Mouse (Mus musculus) embryo, embryonic 11.5 days (tissue): Measurements from ENCODE around the gene Prps2.
"Not testable (repeated sequence)": the region's sequence is repeated elsewhere in the genome, so short reads cannot be mapped to it uniquely, and the experiment has no call there.

Experiments used
- DNase-seq: peaks from one replicate; pipeline ENCODE4 v3.0.0-alpha.2; 2012; ENCODE audit warnings: low read depth, low spot score

Prps2 gene

DNA sequence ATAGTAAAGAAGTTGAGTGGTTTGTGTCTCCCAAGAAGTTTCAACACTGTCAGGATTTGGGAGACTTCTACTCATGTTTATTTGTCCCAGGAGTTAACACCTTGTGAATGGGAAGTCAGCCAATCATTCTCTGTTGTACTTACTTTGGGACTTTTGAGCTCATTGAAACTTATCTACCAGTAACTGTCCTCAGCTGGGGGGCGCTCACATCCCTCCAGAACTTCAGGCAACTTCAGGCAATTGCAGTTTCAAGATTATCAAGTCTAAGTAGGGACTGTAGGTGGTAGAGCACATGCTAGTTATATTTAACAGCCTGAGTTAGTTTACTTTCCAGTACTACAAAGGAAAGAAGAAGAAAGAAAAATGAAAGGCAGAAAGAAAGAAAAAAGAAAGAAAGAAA, 58.8 kb downstream of the Prps2 start:
- DNase-seq: no peak

DNA sequence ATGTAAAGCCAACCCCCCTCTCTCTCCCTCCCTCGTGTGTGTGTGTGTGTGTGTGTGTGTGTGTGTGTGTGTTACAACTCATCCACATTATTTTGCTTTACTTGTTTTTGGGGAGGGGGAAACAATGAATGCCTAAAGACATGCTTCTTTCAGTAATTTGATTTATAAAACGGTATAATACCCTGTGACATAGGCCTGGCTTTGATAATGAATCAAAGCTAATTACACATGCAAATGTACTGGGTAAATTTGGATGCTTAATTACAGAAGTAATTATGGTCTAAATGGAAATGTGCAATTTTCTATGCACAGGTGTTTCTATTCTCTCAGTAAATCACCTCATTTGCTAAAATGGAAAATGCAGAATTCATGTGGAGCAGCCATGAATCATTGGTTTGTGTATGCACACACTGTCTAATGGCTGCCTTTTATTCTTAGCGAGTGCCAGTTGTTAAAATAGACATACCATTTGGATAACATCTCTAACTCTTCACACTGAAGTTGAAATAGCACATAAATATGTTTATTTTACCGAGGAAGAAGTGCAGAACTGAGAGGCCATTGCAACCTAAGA, 61.2 kb downstream of the Prps2 start:
- DNase-seq: no peak

DNA sequence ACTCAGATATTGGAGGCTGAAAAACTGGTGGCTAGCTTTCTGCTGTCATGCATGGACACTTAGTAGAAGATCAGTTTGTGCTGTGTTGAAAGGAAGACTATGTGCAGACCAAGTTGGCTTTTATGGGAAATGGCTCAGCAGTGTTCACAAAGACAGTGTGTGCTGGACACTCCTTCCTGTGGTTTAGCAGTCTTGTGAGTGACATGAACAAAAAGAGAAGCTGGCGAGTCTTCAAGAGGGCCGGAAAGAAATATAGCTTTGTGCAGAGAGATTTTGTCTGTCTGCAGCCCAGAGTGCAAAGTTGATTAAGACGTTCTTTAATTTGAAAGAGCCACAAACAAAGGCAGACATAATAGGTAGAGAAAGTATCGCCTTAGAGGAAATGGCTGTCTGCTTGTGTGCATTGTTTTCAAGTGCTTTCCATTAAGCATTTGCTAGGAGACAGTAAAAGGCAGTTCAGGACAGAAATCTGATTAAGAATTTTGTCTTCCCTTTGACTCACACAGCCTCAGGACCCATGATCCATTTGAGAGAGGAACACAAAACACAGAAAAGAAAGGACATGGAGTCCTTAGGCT, 63.6 kb downstream of the Prps2 start:
- no peak for DNase-seq

DNA sequence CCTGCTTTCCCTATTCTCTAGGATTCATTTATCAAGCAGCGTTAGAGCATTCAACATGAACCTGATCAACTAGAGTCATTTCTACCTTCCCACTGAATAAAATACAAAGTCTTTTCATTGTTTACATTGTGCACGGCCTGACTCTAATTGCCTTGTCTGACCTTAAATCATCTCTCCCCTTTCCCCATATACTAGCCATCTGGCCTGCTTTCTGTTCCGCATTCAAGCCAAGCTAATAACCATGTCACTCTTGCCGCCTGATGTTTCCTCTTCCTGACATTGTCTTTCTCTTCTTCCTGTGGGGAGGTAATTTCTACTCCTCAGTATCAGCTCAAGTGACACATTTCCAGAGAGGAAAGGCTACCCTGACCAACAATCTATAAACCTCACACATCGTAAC, 66.8 kb downstream of the Prps2 start:
- DNase-seq: no peak

DNA sequence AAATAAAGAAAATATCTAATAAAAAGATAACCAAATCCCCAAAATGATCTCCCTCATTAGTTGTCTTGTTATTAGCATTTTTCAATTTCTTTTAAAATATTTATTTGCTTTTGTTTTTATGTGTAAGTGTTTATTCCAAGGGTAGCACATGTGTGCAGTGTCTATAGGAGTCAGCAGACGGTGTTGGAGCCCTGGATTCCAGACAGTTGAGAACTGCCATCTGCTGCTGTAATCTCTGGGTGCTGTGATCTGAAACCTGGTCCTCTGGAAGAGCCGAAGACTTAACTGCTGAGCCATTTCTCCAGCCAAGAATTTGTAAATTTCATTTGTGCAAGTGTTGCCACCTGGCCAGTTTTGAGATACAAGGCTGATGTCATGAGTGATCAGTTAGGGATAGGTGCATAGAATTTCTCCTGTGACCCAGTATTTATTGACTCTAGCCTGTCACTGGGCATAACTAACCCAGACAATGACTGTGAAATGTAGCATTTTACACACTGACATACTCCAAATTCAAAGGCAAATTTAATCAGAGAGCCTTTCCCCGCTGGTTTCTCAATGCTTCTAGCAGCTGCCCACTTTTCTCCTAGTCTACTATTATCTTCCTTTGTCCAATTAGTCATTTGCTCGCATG, 67.3 kb downstream of the Prps2 start:
- DNase-seq: no peak

DNA sequence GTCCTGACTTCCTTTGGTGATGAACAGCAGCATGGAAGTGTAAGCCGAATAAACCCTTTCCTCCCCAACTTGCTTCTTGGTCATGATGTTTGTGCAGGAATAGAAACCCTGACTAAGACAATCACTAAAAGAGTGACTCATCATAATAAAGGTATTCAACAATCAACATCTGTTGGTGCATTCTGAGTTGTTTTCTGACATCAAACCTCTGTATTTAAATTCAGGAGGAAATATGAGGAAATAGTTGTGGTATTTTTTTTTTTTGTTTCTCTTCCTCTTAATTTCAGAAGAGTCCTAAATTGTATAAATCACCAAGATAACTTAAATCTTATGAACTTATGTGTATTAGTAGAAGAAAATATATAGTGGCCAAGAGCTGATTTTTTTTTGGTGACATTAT, 80.5 kb downstream of the Prps2 start:
- not testable (repeated sequence) for DNase-seq
